Mouse (Mus musculus): ENCODE data around the gene Gfra1.

Gfra1 gene

DNA sequence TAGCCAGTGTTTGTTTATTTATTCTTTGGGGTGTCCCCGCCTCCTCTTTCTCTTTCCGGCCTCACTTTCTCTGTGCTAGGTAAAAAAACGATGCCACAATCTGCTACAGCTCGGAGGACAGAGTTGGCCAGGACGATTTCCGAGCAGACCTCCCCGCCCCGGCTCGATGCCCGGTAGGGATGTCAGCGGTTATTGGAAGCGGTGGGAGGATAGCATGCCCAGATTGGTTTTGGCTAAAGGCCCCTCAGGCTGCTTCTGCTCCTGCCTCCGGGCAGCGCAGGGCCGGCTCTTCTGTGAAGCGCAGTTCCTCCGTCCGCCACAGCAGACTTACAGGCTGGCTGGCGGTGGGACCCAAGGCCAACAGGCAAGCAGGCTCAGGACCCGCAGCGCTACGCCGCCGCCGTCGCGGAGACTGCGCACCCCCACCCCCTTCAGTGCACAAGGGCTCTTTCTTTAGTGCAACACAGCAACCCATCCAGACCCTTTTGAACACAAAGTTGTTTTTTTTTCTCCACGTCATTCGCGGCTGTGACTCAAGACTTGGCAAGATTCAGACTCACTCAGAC, at the start of gene Gfra1:
Gfra1 (minus strand) TSS at position 414 of the 566 bp plus-strand sequence.
- DNase-seq (ENCODE audit: low spot score): peak; percentile 88

DNA sequence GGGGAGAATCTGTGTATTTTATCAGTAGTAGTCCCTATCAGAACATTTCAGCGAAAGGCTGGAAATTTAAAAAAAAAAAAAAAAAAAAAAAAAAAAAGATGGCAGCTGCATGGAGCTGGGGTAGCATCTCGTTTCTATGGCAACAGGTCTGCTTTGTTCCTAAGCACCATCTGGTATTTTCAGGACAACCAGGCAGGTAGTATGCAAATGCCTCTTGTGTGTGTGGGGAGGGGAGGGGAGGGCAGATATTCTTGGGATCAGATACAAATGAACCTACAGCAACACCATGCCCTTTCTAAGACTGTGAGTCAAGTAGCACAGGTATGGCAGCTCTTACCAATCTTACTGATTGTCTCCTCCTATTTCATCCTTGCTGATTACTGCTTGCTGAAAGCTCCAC, 44.3 kb upstream of the Gfra1 start:
- peak; percentile 30 for DNase-seq (ENCODE audit: low spot score)

DNA sequence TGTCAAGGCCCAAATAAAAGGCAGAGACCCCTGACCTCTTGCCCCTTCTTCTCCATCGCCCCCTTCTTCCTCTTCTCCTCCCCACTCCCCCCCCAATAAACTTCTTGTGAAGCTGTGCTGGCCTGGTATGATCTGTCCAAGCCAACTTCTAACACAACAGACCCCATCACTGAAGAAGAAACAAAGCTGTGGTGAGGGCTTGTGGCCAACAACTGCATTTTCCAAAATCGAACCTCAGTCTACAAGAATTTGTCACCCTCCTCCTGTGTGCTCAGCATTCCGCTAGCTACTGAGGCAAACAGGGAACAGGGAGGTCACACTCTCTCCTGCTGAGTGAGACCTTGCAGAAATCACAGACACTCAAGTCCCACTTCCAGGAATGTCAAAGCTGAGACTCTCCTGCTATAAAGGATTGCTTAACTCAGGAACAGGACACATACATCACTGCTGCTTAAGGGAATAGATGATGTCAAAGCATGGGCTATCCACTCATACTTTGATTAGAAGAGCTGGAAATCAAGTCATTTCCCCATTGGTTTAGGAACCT, 43.8 kb upstream of the Gfra1 start:
- no peak for DNase-seq (ENCODE audit: low spot score)

DNA sequence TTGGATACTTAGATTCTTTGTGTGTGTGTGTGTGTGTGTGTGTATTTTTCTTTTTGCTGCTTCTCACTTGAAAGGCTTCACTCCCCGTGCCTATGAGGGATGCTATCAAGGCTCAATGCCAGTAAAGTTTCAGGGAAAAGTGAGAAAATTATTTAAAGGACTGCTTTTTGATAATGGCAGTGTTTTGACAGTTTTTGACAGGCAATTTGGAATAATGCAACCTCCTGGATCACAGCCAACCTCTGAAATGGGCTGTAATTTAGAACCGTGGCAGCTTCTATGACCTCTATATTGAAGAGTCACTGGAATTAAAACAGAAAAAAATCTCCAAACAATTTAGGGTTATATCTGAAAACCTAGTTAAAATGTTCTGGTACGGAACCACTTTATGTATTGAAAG, 41.4 kb upstream of the Gfra1 start:
- no peak for DNase-seq (ENCODE audit: low spot score)

DNA sequence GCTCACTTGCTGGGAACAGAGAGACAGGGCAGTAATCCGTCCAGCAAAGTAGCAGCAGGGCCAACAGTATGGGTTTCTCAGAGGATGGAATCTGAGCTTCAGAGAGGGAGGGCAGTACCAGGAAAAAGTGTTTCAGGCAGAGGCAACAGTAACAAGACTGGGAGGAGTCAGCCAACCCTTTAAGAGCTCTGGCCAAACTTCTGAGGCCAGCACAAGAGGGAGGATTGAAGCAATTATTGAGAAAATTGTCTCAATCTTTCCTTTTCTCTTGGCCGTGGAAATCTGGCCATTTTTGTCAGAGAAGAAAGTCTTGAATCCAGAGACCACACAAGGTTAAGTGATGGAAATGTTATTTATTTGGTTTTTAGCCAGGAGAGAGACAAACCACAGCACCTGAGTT, 31.0 kb upstream of the Gfra1 start:
- DNase-seq (ENCODE audit: low spot score): no peak

DNA sequence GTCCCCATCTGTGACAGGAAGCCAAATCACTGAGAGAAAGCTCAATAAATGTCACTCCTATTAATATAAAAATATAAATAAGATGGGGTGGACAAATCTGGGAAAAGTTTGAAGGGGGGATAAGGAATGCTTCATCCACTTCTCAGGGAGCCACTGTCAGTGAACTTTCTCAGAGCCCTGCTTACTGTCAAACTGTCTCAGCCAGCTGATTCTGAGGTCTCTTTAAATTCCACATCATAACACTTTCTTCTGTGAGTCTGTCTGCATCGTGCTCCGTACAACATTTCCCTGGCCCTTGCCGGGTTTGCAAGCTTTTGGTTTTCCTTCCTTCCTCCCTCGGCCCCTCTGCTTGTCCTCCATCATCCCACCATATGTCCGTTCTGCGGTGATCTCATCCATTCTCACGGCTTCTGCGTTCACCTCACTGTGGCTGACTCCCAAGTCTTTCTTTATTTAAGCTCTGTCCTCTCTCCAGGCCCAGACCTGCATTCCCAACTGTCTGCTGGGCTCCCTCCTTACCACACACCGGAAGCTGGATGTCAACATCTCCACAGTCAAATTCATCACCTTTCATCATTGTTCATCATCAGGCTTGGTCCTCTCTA, 26.8 kb upstream of the Gfra1 start:
- no peak for DNase-seq (ENCODE audit: low spot score)

DNA sequence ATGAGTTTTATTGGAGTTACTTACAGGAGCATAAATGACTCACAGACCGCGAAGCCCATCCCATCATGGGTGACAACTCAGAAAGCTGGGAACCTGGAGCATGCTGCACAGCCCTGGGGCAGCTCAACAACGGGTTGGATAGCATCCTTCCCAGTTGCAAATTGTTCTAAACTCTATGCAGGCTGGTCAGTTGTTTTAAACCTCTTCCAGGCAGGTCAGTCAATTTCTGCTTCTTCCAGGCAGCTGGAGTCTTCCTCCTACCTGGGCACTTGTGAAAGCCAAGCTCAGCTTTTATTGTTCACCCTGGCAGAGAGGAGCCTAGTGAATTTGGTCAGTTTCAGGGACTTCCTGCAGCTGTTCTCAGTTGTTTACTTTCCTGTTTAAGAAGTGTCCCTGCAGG, 18.5 kb upstream of the Gfra1 start:
- no peak for DNase-seq (ENCODE audit: low spot score)

DNA sequence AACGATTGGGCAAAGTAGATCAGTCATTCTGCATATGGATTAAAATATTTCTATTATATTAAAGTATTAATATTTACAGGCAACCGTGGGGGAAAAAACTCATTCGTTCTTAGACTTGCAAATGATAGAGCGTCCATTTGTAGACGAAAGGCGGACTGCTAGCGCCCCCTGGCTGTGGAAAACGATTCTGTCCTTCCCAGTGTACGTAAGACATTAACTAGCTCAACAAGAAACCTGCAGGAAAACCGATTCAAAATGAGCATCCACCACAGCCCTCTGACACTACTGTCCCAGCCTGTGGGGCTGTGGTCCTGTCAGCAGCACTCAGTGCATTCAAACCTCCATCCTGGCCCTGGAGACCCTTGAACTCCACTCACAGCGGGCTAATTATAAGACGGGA, 13.7 kb upstream of the Gfra1 start:
- peak; percentile 94 for DNase-seq (ENCODE audit: low spot score)

DNA sequence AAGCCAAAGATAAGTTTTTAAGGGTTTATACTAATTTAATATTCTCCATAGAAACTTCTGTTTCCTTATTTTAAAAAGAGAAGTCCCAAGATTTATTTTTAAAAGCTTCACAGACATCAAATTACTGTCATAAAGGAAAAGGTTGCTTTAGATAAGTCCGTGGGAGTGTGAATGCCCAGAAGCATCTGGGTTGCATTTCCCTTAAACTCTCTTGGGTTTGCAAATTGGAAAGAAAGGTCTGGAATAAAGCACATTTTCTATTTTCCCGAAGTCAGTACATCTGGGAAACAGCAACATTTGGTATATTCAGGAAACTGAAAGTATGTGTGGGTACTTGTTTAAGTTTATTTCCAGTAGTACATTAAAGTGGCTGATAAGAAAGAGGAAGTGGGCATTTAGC, 12.6 kb upstream of the Gfra1 start:
- DNase-seq (ENCODE audit: low spot score): no peak

DNA sequence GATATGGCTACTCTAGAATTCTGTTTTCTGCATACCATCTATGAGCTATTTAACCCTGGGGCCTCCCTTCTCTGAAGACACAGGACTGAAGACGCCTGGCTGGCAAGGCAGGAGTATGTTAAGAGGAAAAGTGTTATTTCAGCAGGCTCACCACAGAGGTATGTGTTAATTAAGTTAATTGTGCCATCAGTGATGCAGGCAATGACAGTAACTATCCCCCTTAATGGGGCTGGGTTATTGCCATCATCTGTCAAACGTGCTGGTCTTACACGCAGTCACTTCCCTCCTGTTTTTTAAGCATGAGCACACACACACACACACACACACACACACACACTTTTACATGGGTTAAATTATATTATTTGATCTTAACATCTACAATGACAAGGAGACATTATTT, 8.0 kb upstream of the Gfra1 start:
- DNase-seq (ENCODE audit: low spot score): no peak

DNA sequence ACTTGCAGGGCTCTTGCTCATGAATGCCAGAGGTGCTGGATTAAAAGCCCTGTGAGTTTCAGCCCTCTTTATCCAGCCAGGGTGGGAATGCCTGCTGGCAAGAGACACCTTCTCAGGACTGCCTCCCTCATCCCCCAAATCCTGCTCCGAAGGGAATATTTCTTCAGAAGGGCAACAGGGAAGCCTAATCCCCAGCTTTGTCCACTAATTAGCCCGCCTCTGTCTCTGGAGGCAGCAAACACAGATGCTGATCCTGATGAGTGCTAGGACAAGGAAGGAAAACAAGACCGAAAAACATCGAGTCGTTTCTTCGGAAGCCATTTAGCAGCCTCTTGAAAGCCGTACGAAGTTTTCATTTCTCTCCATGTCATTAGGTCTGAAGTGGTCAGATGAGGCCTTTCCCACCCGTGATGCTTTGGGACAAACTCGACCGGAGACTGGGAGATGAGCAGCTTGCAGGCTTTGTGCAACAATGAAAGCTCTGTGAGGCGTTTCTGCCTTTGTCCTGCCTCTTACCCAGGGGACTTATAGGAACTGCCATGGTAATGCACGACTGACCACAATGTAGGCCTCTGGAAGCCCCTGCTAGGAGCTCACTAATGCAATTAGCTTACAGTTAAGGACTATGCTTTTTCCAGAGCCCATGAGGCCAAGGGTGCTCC, 4.8 kb upstream of the Gfra1 start:
- DNase-seq (ENCODE audit: low spot score): peak; percentile 50

DNA sequence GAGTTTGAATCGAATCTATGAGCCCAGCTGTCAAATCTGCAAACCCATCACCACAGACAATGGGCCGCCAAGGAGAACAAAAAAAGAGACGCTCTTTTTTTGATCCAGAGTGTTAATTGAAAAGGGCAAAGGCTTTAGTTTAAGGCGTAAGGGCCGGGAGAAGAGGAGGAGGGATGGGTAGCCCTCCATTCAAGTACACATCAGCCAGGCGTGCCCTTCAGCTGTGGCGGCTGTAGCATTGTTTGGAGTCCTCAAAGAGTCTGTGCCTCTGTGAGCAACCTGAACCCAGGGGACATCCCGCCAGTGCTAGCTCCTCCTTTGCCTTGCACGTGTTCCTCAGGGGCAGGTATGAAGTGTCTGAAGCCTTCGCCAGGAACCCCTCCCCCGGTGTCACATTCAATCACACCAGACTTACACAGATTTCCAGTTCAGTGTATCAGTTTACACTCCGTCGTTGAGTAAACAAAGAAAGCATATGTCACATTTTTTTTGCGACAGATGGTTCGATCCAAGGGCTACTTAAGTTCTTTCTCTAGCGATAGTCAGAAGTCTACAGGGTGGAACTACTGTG, 867 bp upstream of the Gfra1 start:
- DNase-seq (ENCODE audit: low spot score): peak; percentile 69

DNA sequence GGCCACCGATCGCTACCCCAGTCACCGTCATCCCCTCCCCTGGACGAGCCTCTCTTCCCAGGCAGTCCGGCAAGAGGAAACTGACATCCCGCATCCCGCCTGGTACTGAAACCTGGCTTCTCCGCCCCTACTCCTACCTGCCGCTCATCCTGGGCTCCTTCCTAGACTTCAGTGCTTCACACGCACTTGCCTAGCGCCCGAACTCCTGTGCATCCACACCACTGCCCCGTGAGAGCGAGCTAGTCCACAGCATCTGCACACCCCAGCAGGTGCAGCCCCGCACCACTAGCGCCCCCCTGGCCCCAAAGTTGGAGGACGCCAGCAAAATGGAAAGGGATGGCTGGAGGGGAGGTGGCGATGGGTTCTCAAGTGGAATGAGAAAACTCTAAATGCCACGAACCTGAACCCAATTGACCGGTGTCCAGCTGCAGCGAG, 631 bp downstream of the Gfra1 start:
- peak; percentile 67 for DNase-seq (ENCODE audit: low spot score)

DNA sequence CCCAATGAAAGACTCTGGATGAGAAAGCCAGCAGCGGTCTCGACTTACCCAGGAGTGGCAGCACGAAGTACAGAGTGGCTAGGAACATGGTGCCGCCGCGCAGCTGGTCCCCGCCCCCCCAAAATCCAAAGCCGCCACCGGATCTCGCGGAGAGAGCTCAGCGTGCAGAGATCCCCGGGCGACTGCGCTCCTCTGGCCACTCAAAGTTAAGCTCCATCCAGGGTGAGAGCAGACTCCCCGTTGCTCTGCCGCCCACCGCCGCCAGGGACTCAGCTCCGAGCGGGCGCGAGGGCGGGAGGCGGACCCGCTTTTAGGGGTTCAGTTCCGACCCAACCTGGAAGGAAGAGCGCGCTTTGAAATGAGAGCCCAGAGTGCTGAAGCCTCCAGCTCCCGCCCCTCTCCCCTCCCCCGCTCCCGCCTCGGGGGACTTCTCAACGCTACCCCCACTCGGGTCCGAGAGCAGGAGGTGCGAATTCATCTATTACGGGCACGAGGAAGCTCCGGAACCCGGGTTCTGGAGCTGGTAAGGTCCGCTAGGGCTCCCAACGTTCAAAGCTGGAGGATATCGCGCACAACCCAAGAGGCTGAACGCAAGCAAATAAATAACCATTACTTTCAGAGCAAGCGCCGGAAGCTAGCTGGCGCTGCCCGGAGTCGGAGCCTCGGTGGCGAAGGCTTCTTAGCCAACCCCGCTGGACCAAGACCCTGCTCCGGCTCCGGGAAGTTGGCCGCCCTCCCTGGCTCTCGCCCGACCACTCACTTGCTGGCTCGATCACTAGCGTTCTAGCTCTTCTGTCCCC, 1.2 kb downstream of the Gfra1 start:
- peak; percentile 55 for DNase-seq (ENCODE audit: low spot score)

DNA sequence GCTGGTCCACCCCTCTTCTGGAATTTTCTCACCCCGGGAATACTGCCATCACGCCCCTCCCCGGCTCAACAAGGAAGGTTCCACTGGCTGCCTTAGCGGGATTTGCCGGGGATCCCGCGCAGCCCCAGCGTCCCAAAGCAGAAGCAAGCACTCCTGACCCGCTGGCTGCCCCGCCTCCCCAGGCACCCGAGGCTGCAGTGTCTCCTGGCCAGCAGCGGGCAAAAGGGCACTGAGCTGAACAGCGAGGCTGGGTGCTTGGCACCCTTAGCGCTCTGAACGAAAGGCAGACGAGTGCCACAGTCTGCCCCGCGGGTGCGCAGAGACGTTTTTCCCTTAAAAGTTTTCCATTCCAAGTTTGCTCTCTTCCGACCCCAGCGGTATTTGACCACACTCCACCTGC, 2.1 kb downstream of the Gfra1 start:
- peak; percentile 30 for DNase-seq (ENCODE audit: low spot score)

DNA sequence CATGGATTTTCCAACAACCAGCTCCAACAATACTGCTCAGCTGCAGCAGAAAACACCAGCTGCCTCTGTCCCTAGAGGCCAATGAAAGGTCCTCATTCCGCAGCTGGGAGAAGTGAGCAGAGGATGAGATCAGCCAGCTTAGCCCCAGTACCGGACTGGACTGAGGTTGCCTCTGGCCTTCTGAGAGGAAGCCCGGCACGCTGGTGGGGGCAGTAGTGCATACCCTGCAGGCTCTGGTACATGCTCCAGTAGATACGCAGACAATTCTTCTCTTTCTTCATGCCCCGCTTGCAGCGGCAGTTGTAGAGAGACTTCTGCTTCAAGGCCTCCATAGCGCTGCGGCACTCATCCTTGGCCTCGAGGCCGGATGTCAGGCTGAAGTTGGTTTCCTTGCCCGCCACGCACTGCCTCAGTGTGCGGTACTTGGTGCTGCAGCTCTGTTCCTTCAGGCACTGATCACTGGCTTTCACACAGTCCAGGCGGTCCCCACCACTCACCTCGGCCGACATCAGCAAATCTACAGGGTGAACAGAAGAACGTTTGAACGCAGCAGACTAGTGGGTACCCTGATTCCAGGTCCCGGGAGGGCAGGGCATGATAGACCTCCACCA, 2.7 kb downstream of the Gfra1 start:
- DNase-seq (ENCODE audit: low spot score): peak; percentile 53

DNA sequence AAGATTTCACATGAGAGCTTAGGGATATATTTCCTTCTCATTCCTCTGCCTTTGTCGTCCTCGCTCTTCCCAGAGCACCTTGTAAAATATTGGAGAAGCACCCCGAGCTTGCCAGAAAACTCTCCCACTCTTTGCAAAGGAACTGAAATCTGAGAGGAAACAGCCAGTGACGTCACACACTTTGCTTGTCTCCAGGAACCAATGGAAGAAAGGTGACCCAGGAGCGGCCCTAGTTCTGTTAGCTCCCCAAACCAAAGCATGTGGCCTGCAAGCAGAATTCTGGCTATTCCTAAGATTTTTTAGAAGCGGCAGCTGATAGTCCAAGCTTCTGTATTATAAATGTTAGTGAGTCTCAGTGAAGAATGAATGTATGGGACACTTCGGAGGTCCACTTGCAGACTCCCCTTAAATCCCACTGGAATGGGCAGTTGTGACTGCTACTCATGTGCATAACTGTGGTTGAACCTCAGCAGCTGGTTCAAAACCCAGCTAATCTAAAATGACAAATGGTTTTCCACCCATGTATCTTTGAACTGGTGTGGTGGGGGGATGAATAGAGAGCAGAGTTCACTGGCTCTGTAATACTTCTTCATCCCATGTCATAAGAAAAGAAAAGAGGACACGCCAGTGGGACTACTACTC, 3.4 kb downstream of the Gfra1 start:
- DNase-seq (ENCODE audit: low spot score): peak; percentile 58

DNA sequence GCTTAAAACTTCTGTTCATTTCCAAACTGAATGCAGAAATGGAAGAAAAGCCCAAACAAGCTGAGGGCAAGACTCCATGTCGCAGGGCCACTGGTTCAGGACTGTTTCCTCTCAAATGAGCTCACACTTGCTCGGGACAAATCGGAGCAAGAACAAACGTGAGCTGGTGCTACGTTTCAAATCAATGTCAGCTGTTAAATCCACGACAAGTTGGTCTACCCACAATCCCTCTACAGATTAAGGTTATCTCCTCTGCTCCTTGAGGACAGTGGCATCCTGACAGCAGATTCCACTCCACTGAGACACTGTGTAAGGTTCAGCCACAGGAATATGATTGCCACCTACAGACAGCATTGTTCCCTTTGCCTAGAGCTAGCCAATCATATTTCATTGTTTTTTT, 4.4 kb downstream of the Gfra1 start:
- DNase-seq (ENCODE audit: low spot score): no peak

DNA sequence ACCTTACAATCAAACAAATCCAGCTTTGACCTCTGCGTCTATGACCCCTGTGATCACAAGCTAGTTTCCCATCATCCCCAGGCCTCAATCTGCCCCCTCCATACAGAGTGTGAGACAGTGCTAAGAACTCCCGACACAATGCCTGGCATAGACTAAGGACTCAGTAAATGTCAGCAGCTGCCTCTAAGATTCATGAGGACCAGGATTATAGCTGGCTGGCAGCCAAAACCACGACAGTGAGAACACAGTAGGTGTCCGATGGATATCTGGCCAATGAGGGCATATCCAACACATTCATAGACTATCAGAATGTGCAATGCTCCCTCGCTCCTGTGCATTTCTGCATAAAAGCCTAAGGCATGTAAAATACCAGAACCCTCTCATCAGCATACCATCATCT, 5.0 kb downstream of the Gfra1 start:
- no peak for DNase-seq (ENCODE audit: low spot score)

DNA sequence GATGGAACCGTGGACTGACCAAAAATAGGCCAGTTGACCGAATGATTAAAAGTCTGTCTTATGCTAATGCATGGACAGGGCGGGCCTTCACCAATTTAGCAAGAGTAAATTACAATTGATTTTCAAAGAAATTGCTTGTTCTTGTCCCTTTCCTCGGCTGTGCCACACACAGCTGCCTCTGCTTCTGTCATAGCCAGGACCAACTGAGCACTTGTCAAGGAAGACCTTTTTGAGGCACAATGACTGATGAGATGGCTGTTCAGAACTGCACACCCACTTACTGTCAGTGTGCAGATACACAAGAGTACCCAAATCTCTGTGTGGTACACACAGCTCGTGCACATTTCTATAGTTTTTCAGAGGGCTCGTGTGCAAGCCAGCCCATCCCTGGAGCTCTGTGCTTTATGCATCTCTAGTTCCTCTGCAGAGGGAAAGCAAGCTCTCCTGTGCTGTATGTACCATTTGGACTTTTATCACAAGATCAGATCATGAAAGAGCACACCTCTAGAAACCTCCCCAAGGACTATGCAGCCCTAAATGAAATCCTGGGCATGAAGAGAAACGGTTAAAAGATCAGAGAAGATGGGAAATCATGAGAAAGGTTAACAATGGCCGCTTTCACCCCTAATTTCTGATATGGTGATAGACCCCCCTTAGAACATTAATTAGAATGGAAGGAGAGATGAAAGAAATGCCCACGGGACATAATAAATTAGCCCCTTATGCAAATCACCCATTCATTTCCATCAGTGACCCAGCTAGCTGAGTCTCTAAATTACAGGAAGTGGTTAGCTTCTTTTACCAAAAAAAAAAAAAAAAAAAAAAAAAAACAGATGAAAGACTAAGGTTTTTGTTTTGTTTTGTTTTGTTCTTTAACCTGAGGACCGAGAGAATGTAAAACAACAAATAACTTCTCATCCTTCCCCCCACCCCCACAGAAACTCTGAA, 12.7 kb downstream of the Gfra1 start:
- no peak for DNase-seq (ENCODE audit: low spot score)

Measured in embryo, embryonic 10 days (tissue).